Mouse (Mus musculus): ENCODE measurements around the gene Cib4.

- TF ChIP-seq CTCF (IDR thresholded peaks at IDR 0.05; ENCODE audit: low read depth) (no peak), EP300 (IDR thresholded peaks at IDR 0.05; ENCODE audit: low read depth) (no peak)
These were observed 5.5 kb upstream of the Cib4 start for GRCm38 (mm10) chr5:30551022-30551638.
